Mouse (Mus musculus) kidney, adult 2 months (tissue): Measurements from ENCODE around the gene Il17rd.

ENCODE experiments used
- CTCF ChIP-seq: fragments of 200-500 bp; conservative IDR thresholded peaks from 2 replicates; pipeline ENCODE4 v1.5.1; 2011; ENCODE audit warnings: low read depth, mild to moderate bottlenecking, control low read depth, low read length, moderate library complexity, mixed read lengths; ENCODE audit not compliant: insufficient read depth, insufficient read length
- POLR2A ChIP-seq: fragments of 200-500 bp; IDR thresholded peaks from one replicate; pipeline ENCODE4 v1.6.1; 2011; ENCODE audit warnings: low read depth, low read length, control low read depth

DNA sequence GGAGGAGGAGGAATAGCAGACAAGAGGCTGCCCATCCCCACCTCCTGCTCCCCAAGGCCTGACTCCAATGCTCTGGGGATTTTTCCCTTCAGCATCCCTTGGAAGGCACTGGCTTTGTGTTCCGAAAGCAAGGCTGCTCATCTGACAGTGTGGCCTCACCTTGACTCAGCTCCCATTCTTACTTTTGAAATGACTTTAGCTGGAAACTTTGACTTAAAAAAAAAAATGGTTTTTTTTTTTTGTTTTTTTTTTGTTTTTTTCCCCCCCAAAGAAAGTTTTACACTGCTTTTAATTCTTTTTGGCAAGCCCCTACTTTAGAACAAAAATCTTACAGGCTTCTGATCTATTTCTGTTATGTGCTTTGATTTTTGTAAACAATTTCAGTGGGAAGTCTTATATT is 24.6 kb downstream of the Il17rd start:
- TF ChIP-seq POLR2A: no peak
- TF ChIP-seq CTCF: no peak
